Mouse (Mus musculus): ENCODE results near the gene Noc2l. TPM values are rescaled to one million over a fixed set of nuclear protein-coding genes. Genes with fewer than 3 reads are reported as not detected.

The Noc2l gene
- polyA plus RNA-seq, 1 experiment from 2014 or later: 19.9 TPM

GRCm38 (mm10) chr4:156200623-156201475, 35.0 kb upstream of the Noc2l start, which contains the start of gene Isg15:
Gene Isg15, minus strand, starts transcription at chr4:156200818.
- no peak for TF ChIP-seq CTCF (IDR thresholded peaks at IDR 0.05; ENCODE audit: low read depth)
- 50% methylated on average over 10 of the region's 10 CpGs for WGBS
- H3K9ac ChIP-seq (ENCODE audit: low read depth, low read length): 0 out of 2 replicates have a peak within 1 kb of the TSS, but pooled peaks have one; percentile 22
- H3K9me3 ChIP-seq (ENCODE audit: control insufficient read depth): no peaks in the 10 kb centered on the region
- H3K4me3 ChIP-seq (ENCODE audit: low read depth, low read length): peak within 1 kb of the TSS; percentile 20
- H3K27ac ChIP-seq (ENCODE audit: low read depth, low read length): peak within 1 kb of the TSS; percentile 16; the same call in 1 of the 2 replicates
- peaks cover 25% of the 10 kb centered on the region for H3K27me3 ChIP-seq (replicated peaks; ENCODE audit: control insufficient read depth, insufficient read depth, low read length)
- H3K4me1 ChIP-seq (replicated peaks; ENCODE audit: control insufficient read depth, insufficient read depth, low read length): peaks cover 7% of the 10 kb centered on the region; the same call in 1 of the 2 replicates
- H3K36me3 ChIP-seq (ENCODE audit: control insufficient read depth, insufficient read depth): no peaks in the 10 kb centered on the region
- H3K4me2 ChIP-seq (replicated peaks; ENCODE audit: low read depth): peak within 1 kb of the TSS; percentile 54
- ATAC-seq: no peak

DNA sequence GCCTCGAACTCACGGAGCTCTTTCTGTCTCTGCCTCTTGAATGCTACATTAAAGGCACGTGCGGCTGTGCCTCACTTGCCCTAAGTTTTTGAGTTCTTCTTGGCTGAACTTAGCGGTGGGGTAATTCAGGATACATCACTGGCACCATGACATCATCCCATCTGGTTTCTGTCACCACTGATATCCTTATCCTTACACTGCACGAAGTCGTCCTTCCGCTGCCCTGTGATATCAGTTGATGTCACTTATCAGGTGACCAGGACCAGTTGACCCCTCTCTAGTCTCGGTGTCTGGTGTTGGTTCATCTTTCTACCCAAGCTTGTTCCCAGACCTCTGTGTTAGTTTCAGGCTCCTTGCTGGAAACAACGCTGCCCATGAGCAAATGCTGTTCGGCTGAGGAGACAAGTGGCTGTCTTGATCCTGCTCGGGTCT, 33.3 kb upstream of the Noc2l start:
- H3K4me3 ChIP-seq (ENCODE audit: low read depth, low read length): peak overlapping the region; percentile 49
- H3K4me2 ChIP-seq (replicated peaks; ENCODE audit: low read depth): peak overlapping the region; percentile 77
- ATAC-seq: no peak
- H3K27me3 ChIP-seq (replicated peaks; ENCODE audit: control insufficient read depth, insufficient read depth, low read length): peaks cover 25% of the 10 kb centered on the region
- 0 out of 2 replicates have a peak, but pooled peaks cover 2% of the 10 kb centered on the region for H3K4me1 ChIP-seq (replicated peaks; ENCODE audit: control insufficient read depth, insufficient read depth, low read length)
- H3K9ac ChIP-seq (ENCODE audit: low read depth, low read length): no peak overlapping the region
- H3K9me3 ChIP-seq (ENCODE audit: control insufficient read depth): no peaks in the 10 kb centered on the region
- H3K27ac ChIP-seq (ENCODE audit: low read depth, low read length): 0 out of 2 replicates have a peak overlapping the region, but pooled peaks have one; percentile 17
- WGBS: 37% methylated on average over 12 of the region's 12 CpGs
- H3K36me3 ChIP-seq (ENCODE audit: control insufficient read depth, insufficient read depth): no peaks in the 10 kb centered on the region
- no peak for TF ChIP-seq CTCF (IDR thresholded peaks at IDR 0.05; ENCODE audit: low read depth)

DNA sequence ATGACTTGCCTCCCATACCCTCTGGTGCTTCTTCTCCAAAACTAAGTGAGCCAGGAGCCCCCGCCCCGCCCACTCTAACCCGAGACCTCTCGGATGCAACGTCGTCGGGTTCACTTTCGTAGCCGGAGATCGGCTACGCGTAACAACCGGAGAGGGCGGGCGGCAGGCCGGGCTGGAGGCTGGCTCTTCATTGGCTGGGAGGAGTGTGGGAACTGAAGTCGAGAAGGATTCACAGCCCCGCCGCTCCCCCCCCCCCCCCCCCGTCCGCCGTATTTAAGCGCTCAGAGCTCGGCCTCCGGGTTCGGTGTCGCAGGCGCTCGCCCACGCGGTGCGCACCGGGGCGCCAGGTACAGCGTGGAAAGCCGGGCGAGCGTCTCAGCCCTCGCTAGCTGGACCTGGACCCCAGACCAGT, 32.8 kb upstream of the Noc2l start, which contains the start of gene AW011738:
TSS of gene AW011738 (plus strand) at position 304 of the 412 bp plus-strand sequence.
- Histone ChIP-seq H3K36me3 (ENCODE audit: control insufficient read depth, insufficient read depth) (no peaks in the 10 kb centered on the region), H3K4me1 (replicated peaks; ENCODE audit: control insufficient read depth, insufficient read depth, low read length) (0 out of 2 replicates have a peak, but pooled peaks cover 2% of the 10 kb centered on the region), H3K27me3 (replicated peaks; ENCODE audit: control insufficient read depth, insufficient read depth, low read length) (peaks cover 25% of the 10 kb centered on the region), H3K9ac (ENCODE audit: low read depth, low read length) (peak within 1 kb of the TSS; percentile 47), H3K27ac (ENCODE audit: low read depth, low read length) (0 out of 2 replicates have a peak within 1 kb of the TSS, but pooled peaks have one; percentile 35), H3K4me3 (ENCODE audit: low read depth, low read length) (peak within 1 kb of the TSS; percentile 49), H3K4me2 (replicated peaks; ENCODE audit: low read depth) (peak within 1 kb of the TSS; percentile 77), H3K9me3 (ENCODE audit: control insufficient read depth) (no peaks in the 10 kb centered on the region)
- ATAC-seq: peak; percentile 52
- 1% methylated on average over 31 of the region's 39 CpGs for WGBS
- no peak for TF ChIP-seq CTCF (IDR thresholded peaks at IDR 0.05; ENCODE audit: low read depth)

- H3K4me2 ChIP-seq (replicated peaks; ENCODE audit: low read depth): peak overlapping the region; percentile 77
- 0 out of 2 replicates have a peak, but pooled peaks cover 2% of the 10 kb centered on the region for H3K4me1 ChIP-seq (replicated peaks; ENCODE audit: control insufficient read depth, insufficient read depth, low read length)
- H3K9ac ChIP-seq (ENCODE audit: low read depth, low read length): peak overlapping the region; percentile 47
- no peak for TF ChIP-seq CTCF (IDR thresholded peaks at IDR 0.05; ENCODE audit: low read depth)
- H3K27ac ChIP-seq (ENCODE audit: low read depth, low read length): 0 out of 2 replicates have a peak overlapping the region, but pooled peaks have one; percentile 35
- no peaks in the 10 kb centered on the region for H3K36me3 ChIP-seq (ENCODE audit: control insufficient read depth, insufficient read depth)
- WGBS: 1% methylated on average over 49 of the region's 49 CpGs
- H3K4me3 ChIP-seq (ENCODE audit: low read depth, low read length): peak overlapping the region; percentile 49
- H3K27me3 ChIP-seq (replicated peaks; ENCODE audit: control insufficient read depth, insufficient read depth, low read length): peaks cover 25% of the 10 kb centered on the region
- ATAC-seq: no peak
- no peaks in the 10 kb centered on the region for H3K9me3 ChIP-seq (ENCODE audit: control insufficient read depth)
Measured at GRCm38 (mm10) chr4:156203413-156204131, 32.2 kb upstream of the Noc2l start.

DNA sequence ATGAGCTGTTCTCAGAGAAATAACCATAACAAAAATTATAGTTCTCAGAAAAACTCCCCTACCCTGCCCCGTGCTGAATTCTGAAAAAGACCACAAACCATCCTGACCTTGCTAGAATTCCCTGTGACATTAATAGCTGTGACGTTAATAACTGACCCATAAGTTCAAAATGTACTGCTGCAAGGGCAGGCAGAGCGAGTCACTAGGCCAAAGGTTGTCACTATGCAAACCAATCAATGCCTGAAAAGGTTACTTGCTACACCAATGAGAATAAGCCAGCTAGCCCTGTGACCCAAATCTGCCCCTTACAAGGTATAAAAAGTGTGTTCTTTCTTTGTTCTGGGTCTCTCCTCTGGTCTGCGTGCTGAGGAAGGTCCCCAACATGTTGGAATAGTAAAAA, 26.9 kb upstream of the Noc2l start:
- 85% methylated on average over 4 of the region's 4 CpGs for WGBS
- no peak for ATAC-seq
- Histone ChIP-seq H3K4me2 (replicated peaks; ENCODE audit: low read depth) (no peak overlapping the region), H3K4me1 (replicated peaks; ENCODE audit: control insufficient read depth, insufficient read depth, low read length) (no peaks in the 10 kb centered on the region), H3K9me3 (ENCODE audit: control insufficient read depth) (no peaks in the 10 kb centered on the region), H3K4me3 (ENCODE audit: low read depth, low read length) (no peak overlapping the region), H3K27me3 (replicated peaks; ENCODE audit: control insufficient read depth, insufficient read depth, low read length) (peaks cover 7% of the 10 kb centered on the region), H3K9ac (ENCODE audit: low read depth, low read length) (no peak overlapping the region), H3K27ac (ENCODE audit: low read depth, low read length) (no peak overlapping the region), H3K36me3 (ENCODE audit: control insufficient read depth, insufficient read depth) (no peaks in the 10 kb centered on the region)
- no peak for TF ChIP-seq CTCF (IDR thresholded peaks at IDR 0.05; ENCODE audit: low read depth)

Measured in intestine, postnatal 0 days (tissue).